Mouse (Mus musculus): ENCODE measurements around the gene Cntnap4. TPM values are rescaled to one million over a fixed set of nuclear protein-coding genes. Genes with fewer than 3 reads are reported as not detected.

The Cntnap4 gene
- total RNA-seq (2023), result not detected in 2 replicates

GRCm38 (mm10) chr8:112569471-112570141 is at the start of gene Cntnap4:
Gene Cntnap4, plus strand, starts transcription at chr8:112570043.

